25 mouse cellular contexts compared by ENCODE assay signal in genomic region chr11:69606832-69607231, GRCm38 (mm10). TPM values are rescaled to one million over a fixed set of nuclear protein-coding genes. Genes with fewer than 3 reads are reported as not detected.
"Had no signal": no experiment of that assay in that cellular context is flagged by ENCODE, and none has a peak within 500 bp of the region (broad histone marks: within the 10 kb centered on the region; RNA-seq: fewer than 3 reads in every experiment).

No protein-coding gene starts in this region.

- DNase-seq: kidney, adult 2 months; kidney, postnatal 25 days; layer of hippocampus, adult 9-11 months; lung, embryonic 14.5 days; thymus, adult 18-20 months had no signal

- H3K9ac ChIP-seq: lung, embryonic 14.5 days; midbrain, embryonic 12.5 days; midbrain, embryonic 15.5 days had no signal

- H3K27ac ChIP-seq: kidney, postnatal 0 days; macrophage; midbrain, embryonic 12.5 days had no signal

- H3K27me3 ChIP-seq: midbrain, embryonic 15.5 days had no signal

- H3K9me3 ChIP-seq: limb, embryonic 15.5 days; midbrain, embryonic 12.5 days; midbrain, embryonic 15.5 days had no signal

- H3K36me3 ChIP-seq: limb, embryonic 15.5 days; midbrain, embryonic 12.5 days; midbrain, embryonic 15.5 days had no signal

- ATAC-seq: intestine, postnatal 0 days; lung, postnatal 0 days had no signal

RNA-seq across cellular contexts. Expression of gene Atp1b2, which starts 1.1 kb away (rescaled TPM):
- polyA plus RNA-seq: macrophage had no signal

RNA-seq across cellular contexts. Expression of gene Shbg, which starts 10.9 kb away (rescaled TPM):
- total RNA-seq: layer of hippocampus, adult 2 months; layer of hippocampus, postnatal 25 days; left cerebral cortex, adult 18-20 months; left cerebral cortex, postnatal 25 days; megakaryocyte, adult 5-6 weeks had no signal
- polyA plus RNA-seq: intestine, embryonic 14.5 days; intestine, postnatal 0 days; kidney, embryonic 14.5 days; large intestine, adult 2 months; limb, embryonic 11.5 days; limb, embryonic 15.5 days; lung, embryonic 14.5 days; lung, postnatal 0 days; macrophage; midbrain, embryonic 12.5 days; midbrain, embryonic 15.5 days; neural tube, embryonic 14.5 days; small intestine, adult 2 months; spleen, adult 2 months; urinary bladder, adult 2 months had no signal

RNA-seq across cellular contexts. Expression of gene Sat2, which starts 15.0 kb away (rescaled TPM):
- total RNA-seq: megakaryocyte, adult 5-6 weeks had no signal
